Mouse (Mus musculus) frontal cortex, postnatal 10 days (tissue): ENCODE measurements around the gene Hist2h2aa2.
"Not testable (repeated sequence)": the region's sequence is repeated elsewhere in the genome, so short reads cannot be mapped to it uniquely, and the experiment has no call there.

ENCODE experiments used
- DNase-seq, 2 experiments: peaks; one replicate each; pipeline ENCODE4 v3.0.0; 2022; ENCODE audit warnings: low spot score in 2 of 2, mixed read lengths in 1 of 2

The Hist2h2aa2 gene

GRCm38 (mm10) chr3:96262216-96262875, 22.3 kb upstream of the Hist2h2aa2 start:
- peak; percentile 70 to 73 for DNase-seq

GRCm38 (mm10) chr3:96261623-96262022, 21.5 kb upstream of the Hist2h2aa2 start:
- no peak for DNase-seq

- DNase-seq = no peak
Observed at GRCm38 (mm10) chr3:96260220-96260619, 20.1 kb upstream of the Hist2h2aa2 start.

- DNase-seq = no peak
Observed at GRCm38 (mm10) chr3:96257190-96257589, 17.1 kb upstream of the Hist2h2aa2 start.

GRCm38 (mm10) chr3:96255926-96256593, 16.0 kb upstream of the Hist2h2aa2 start:
- DNase-seq = no peak

GRCm38 (mm10) chr3:96254683-96255355, 14.7 kb upstream of the Hist2h2aa2 start:
- DNase-seq = no peak

- DNase-seq = no peak
Observed at GRCm38 (mm10) chr3:96251787-96252186, 11.7 kb upstream of the Hist2h2aa2 start.

- DNase-seq = no peak
Observed at GRCm38 (mm10) chr3:96250890-96251289, 10.8 kb upstream of the Hist2h2aa2 start.

GRCm38 (mm10) chr3:96249034-96249345, 8.9 kb upstream of the Hist2h2aa2 start:
- DNase-seq = no peak

GRCm38 (mm10) chr3:96248141-96249033, 8.3 kb upstream of the Hist2h2aa2 start:
- DNase-seq = no peak

GRCm38 (mm10) chr3:96247356-96248140, 7.5 kb upstream of the Hist2h2aa2 start:
- DNase-seq = no peak

- DNase-seq = not testable (repeated sequence)
Observed at GRCm38 (mm10) chr3:96246427-96246856, 6.4 kb upstream of the Hist2h2aa2 start, which contains the start of gene Hist2h3c1. Hist2h3c1 (plus strand) TSS chr3:96246685.

- DNase-seq = not testable (repeated sequence)
Observed at GRCm38 (mm10) chr3:96246018-96246417, 5.9 kb upstream of the Hist2h2aa2 start.

GRCm38 (mm10) chr3:96245003-96245886, 5.2 kb upstream of the Hist2h2aa2 start, which contains the start of gene Hist2h2aa1:
Hist2h2aa1 (plus strand) TSS chr3:96245497.
- peak; percentile 83 to 85 for DNase-seq

GRCm38 (mm10) chr3:96243921-96244572, 4.0 kb upstream of the Hist2h2aa2 start:
- DNase-seq = no peak

- no peak for DNase-seq
Observed at GRCm38 (mm10) chr3:96240799-96241197, 722 bp upstream of the Hist2h2aa2 start.

- not testable (repeated sequence) for DNase-seq
Observed at GRCm38 (mm10) chr3:96238954-96239793, 902 bp downstream of the Hist2h2aa2 start, which contains the start of gene Hist2h3c2. Hist2h3c2 (minus strand) TSS chr3:96239127.

- no peak for DNase-seq
Observed at GRCm38 (mm10) chr3:96237904-96238511, 2.1 kb downstream of the Hist2h2aa2 start.
